Mouse (Mus musculus): ENCODE measurements around the gene Ranbp2.

Gene Ranbp2

DNA sequence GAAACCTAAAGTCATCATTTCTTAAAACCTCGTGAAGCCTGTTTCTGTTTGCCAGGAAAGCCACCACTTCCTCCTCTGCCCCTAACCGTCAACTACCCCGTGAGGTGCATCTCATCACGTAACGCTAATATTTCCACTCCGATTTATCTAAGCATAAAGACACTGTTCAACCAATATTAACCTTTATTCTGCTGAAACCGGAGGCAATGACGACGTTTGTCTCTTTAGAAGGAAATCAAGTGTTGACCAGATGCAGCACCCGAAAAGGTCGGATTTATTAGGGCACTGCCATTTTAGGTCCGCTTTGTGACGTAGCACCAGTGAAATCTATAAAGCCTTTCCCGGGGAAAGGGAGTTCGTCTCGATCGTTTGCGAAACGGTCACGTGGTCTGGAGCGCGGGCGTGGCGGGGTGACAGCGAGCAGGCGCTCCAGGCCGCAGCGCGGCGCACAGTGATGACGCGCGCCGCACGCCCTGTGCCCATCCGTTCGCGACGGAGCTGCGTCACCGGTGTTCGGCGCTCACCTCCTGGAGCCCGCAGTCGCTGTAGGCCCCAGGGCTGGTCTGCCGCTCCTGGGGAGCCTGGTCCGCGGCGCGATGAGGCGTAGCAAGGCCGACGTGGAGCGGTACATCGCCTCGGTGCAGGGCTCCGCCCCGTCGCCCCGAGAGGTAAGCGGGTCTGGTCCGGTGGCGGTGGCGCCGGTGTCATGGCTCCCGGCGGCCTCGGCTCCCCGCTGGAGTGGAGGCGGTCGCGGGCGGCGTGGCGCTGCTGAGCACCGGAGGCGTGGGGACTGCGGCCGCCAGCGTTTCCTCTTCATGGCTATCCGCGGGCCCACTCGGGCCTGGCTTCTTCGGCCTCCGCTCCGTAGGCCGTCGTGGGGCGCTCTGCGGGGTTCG, at the start of gene Ranbp2:
Gene Ranbp2, plus strand, starts transcription at position 537 of the 896 bp plus-strand sequence.
- no peaks in the 10 kb centered on the region for H3K27me3 ChIP-seq (ENCODE audit: control insufficient read depth, insufficient read depth, low read length, poor library complexity, severe bottlenecking)
- no peaks in the 10 kb centered on the region for H3K36me3 ChIP-seq (ENCODE audit: control insufficient read depth, insufficient read depth, low read length, poor library complexity, severe bottlenecking)
- peak; percentile 99 for DNase-seq (ENCODE audit: low read depth, low spot score)

DNA sequence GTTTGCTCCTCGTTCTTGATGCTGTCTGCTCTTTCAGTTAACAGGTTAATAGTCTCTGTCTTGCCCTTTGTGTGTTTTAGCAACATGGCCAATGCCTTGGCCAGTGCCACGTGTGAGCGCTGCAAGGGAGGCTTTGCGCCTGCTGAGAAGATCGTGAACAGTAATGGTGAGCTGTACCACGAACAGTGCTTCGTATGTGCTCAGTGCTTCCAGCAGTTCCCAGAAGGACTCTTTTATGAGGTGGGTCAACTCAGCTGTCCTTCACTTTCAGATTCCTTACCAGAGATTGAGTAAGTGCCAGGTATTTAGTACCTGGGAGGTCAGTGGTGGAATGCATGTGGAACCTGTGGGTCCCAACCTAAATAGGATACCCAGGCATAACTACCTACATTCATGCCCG, 47.8 kb upstream of the Ranbp2 start:
- DNase-seq (ENCODE audit: low read depth, low spot score), result no peak
- no peaks in the 10 kb centered on the region for H3K27me3 ChIP-seq (ENCODE audit: control insufficient read depth, insufficient read depth, low read length, poor library complexity, severe bottlenecking)
- peaks cover 13% of the 10 kb centered on the region; the same call in 1 of the 2 replicates for H3K36me3 ChIP-seq (ENCODE audit: control insufficient read depth, insufficient read depth, low read length, poor library complexity, severe bottlenecking)

DNA sequence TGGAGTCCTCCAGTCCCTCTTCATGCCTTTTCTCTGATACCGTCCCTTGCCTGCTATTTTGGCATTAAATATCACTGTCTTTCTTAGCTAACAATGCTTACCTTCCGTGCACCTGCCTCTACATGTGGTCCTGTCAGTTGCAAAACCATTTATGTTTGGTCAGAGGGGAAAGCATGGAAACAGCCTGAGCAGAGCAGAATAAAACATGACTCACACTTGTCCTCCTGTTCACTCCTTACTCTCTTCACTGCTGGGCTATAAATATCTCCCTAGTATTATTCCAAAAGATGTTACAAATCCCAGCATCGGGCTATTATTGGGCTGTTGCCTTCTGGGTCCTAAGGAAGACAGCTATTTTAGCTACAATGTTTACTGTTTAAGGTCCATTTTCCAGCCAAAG, 44.9 kb upstream of the Ranbp2 start:
- H3K27me3 ChIP-seq (ENCODE audit: control insufficient read depth, insufficient read depth, low read length, poor library complexity, severe bottlenecking), result no peaks in the 10 kb centered on the region
- no peak for DNase-seq (ENCODE audit: low read depth, low spot score)
- peaks cover 14% of the 10 kb centered on the region; the same call in 1 of the 2 replicates for H3K36me3 ChIP-seq (ENCODE audit: control insufficient read depth, insufficient read depth, low read length, poor library complexity, severe bottlenecking)

DNA sequence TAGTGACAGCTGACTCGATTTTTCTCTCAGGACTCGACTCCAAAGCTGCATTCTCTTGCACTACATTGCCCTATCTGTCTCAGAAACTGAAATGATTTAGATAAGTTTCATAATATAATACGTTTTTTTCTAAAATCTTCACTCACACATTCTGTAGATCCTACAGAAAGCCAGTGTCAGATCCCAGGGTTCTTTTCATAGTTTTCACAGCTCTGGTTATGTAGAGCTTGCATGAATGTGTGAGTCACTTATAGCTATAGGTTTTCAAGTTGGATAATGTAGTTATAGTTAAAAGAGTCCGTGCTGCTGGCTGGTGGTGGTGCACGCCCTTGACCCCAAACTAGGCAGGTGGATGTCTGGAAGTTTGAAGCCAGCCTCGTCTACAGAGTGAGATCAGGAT, 42.1 kb upstream of the Ranbp2 start:
- Histone ChIP-seq H3K27me3 (ENCODE audit: control insufficient read depth, insufficient read depth, low read length, poor library complexity, severe bottlenecking) (no peaks in the 10 kb centered on the region), H3K36me3 (ENCODE audit: control insufficient read depth, insufficient read depth, low read length, poor library complexity, severe bottlenecking) (peaks cover 17% of the 10 kb centered on the region)
- DNase-seq (ENCODE audit: low read depth, low spot score), result no peak

DNA sequence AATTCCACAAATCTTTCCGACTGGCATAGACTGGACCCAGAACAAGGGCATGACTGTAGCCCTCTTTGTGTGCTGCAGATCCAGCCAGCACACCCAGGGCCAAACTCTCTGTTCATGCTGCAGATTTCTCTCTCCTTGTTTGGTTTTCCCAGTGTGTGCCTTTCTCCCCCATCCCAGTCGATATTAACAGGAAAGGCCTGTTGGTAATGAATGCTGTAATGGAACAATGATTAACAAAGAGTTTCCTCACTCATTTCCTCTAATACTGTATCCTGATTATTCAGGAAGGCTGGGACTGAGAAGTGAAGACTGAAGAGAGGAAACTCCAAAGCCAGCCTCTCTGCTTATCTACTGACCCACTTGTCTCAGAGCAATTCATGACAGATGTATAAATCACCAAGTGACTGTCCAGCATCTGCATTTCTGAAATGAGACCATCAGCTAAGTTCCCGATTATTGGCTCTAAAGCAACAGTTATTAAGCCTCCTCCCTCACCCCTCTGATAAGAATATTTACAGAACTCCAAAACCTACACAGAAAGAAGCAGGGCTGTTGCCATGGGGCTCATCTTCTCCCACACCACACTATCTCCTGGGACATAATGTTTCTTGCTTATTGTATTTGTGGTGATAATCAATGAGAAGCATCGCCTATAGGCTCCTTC, 41.3 kb upstream of the Ranbp2 start:
- no peak for DNase-seq (ENCODE audit: low read depth, low spot score)
- H3K27me3 ChIP-seq (ENCODE audit: control insufficient read depth, insufficient read depth, low read length, poor library complexity, severe bottlenecking), result no peaks in the 10 kb centered on the region
- H3K36me3 ChIP-seq (ENCODE audit: control insufficient read depth, insufficient read depth, low read length, poor library complexity, severe bottlenecking), result peaks cover 21% of the 10 kb centered on the region

DNA sequence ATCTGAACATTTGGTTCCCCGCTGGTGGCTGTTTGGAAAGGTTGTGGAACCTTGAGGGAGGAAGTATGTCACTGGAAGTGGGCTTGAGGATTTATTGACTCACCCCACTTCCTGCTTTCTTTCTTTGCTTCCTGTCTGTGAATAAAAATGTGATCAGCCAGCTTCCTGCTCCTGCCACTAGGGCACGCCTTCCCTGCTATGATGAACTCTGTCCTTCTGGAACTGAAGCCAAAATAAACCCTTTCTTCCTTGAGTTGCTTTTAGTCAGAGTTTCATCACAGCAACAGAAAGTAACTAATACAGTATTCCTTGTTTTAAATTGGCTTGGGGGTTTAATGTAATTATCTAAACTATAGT, 40.8 kb upstream of the Ranbp2 start:
- H3K27me3 ChIP-seq (ENCODE audit: control insufficient read depth, insufficient read depth, low read length, poor library complexity, severe bottlenecking), result no peaks in the 10 kb centered on the region
- DNase-seq (ENCODE audit: low read depth, low spot score), result peak; percentile 13
- H3K36me3 ChIP-seq (ENCODE audit: control insufficient read depth, insufficient read depth, low read length, poor library complexity, severe bottlenecking), result peaks cover 21% of the 10 kb centered on the region

DNA sequence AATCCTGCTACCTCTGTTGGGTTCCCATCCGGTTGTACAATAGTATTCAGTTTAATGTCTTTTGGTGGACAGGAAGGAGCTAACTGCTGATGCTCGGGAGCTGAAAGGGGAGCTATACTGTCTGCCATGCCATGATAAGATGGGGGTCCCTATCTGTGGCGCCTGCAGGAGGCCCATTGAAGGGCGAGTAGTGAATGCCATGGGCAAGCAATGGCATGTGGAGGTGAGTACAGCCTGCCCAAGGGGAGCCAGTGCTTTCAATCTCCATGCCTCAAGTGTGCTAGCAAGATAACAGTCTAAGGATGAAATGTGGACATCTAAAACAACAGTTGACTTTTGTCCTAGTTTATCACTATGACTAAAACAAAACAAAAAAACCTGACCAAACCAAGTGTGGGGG, 34.4 kb upstream of the Ranbp2 start:
- no peak for DNase-seq (ENCODE audit: low read depth, low spot score)

DNA sequence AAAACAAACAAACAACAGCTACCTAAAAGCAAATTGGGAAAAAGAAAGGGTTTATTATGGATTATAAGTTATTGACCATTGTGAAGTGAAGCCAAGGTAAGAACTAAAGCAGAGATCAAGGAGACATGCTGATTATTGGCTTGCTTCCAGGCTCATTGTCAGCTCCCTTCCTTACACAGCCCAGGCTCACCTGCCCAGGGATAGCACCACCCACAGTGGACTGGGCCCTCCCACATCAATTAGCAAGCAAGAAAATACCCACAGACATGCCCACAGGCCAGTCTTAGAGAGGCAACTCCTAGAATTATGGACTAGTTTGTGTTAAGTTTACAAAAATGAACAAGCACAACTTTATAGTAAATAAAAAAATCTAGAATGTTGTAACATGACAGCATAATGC, 33.9 kb upstream of the Ranbp2 start:
- H3K27me3 ChIP-seq (ENCODE audit: control insufficient read depth, insufficient read depth, low read length, poor library complexity, severe bottlenecking), result no peaks in the 10 kb centered on the region
- peaks cover 23% of the 10 kb centered on the region for H3K36me3 ChIP-seq (ENCODE audit: control insufficient read depth, insufficient read depth, low read length, poor library complexity, severe bottlenecking)
- DNase-seq (ENCODE audit: low read depth, low spot score), result no peak

More for the DNA sequence above, 34.4 kb upstream of the Ranbp2 start:
- Histone ChIP-seq H3K36me3 (ENCODE audit: control insufficient read depth, insufficient read depth, low read length, poor library complexity, severe bottlenecking) (peaks cover 23% of the 10 kb centered on the region), H3K27me3 (ENCODE audit: control insufficient read depth, insufficient read depth, low read length, poor library complexity, severe bottlenecking) (no peaks in the 10 kb centered on the region)

DNA sequence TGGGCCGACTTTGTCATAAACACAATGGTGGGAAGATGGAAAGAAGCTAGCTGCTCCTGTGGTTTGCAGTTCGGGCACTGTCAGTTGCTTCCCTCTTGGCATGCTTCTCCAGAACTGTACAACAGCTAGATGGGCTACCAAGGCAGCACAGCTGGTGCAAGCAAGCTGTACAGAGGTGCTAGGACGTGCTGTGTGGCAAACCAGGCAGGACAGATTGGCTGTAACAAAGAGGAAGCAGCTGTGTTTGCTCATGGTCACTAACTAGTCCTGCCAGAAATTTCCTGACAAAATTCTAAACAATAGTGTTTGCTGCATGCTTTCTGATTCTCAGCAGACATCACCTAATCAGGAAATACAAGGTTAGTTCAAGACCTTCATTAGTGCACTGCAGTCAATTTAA, 30.0 kb upstream of the Ranbp2 start:
- DNase-seq (ENCODE audit: low read depth, low spot score), result no peak
- peaks cover 12% of the 10 kb centered on the region for H3K36me3 ChIP-seq (ENCODE audit: control insufficient read depth, insufficient read depth, low read length, poor library complexity, severe bottlenecking)

DNA sequence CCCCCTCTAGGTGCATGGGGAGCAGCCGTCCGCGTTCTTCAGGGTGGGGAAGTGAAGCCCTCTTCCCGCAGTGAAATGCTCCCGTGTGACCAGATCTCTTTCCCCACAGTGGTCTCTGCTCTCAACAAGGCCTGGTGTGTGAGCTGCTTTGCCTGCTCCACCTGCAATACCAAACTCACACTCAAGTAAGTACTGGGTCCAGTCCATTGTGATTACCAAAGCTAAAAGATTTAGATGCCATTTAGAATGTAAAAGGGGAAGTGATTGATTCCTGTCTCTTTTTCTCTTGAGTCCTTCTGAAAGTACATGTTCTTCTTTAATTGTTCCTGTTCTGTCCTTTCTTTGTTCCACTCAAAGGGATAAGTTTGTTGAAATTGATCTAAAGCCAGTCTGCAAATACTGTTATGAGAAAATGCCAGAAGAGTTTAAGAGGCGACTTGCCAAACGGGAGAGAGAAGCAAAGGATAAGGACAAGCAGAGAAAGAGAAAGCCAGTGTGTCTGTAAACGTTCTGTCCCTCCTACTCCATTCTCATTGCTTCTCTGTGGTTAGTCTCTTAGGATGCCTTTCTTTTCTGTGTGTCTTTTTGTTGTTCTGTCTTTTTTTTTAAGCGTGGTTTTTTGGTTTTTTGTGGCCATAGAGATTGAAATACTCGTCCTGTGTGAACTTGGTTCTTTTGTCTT, 28.3 kb upstream of the Ranbp2 start:
- Histone ChIP-seq H3K27me3 (ENCODE audit: control insufficient read depth, insufficient read depth, low read length, poor library complexity, severe bottlenecking) (no peaks in the 10 kb centered on the region), H3K36me3 (ENCODE audit: control insufficient read depth, insufficient read depth, low read length, poor library complexity, severe bottlenecking) (peaks cover 11% of the 10 kb centered on the region)
- no peak for DNase-seq (ENCODE audit: low read depth, low spot score)

More for the DNA sequence above, 30.0 kb upstream of the Ranbp2 start:
- H3K27me3 ChIP-seq (ENCODE audit: control insufficient read depth, insufficient read depth, low read length, poor library complexity, severe bottlenecking), result no peaks in the 10 kb centered on the region

DNA sequence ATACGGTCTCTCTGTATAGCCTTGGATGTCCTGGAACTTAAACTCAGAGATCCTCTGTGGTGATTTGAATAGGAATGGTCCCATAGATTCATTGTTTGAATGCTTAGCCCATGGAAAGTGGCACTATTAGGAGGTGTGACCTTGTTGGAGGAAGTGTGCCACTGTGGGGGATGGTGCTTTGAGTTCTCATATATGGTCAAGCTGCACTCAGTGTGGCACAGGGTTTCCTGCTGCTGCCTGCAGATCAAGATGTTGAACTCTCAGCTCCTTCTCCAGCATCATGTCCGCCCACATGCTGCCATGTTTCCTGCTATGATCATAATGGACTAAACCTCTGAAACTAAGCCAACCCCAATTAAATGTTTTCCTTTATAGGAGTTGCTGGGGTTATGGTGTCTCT, 18.8 kb upstream of the Ranbp2 start:
- H3K36me3 ChIP-seq (ENCODE audit: control insufficient read depth, insufficient read depth, low read length, poor library complexity, severe bottlenecking), result peaks cover 1% of the 10 kb centered on the region; the same call in 1 of the 2 replicates
- no peaks in the 10 kb centered on the region for H3K27me3 ChIP-seq (ENCODE audit: control insufficient read depth, insufficient read depth, low read length, poor library complexity, severe bottlenecking)
- DNase-seq (ENCODE audit: low read depth, low spot score), result no peak

DNA sequence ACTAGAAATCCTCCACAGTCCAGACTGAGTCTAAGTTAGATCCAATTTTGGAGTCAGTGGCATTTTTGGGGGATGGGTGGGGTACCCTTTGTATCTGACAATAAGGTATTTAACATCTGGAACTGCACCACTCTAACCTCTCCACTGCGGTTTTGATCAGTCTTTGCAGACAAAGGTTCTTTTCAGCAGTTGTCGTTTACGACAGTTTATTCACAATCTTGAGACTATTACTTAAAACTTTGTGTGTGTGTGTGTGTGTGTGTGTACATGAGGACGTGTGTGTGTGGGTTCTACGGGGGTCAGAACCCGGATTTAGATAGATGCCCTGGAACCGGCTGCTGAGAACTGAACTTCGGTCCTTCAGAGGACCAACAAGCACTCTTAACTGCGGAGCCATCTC, 870 bp upstream of the Ranbp2 start:
- Histone ChIP-seq H3K36me3 (ENCODE audit: control insufficient read depth, insufficient read depth, low read length, poor library complexity, severe bottlenecking) (no peaks in the 10 kb centered on the region), H3K27me3 (ENCODE audit: control insufficient read depth, insufficient read depth, low read length, poor library complexity, severe bottlenecking) (no peaks in the 10 kb centered on the region)
- peak; percentile 52 for DNase-seq (ENCODE audit: low read depth, low spot score)

DNA sequence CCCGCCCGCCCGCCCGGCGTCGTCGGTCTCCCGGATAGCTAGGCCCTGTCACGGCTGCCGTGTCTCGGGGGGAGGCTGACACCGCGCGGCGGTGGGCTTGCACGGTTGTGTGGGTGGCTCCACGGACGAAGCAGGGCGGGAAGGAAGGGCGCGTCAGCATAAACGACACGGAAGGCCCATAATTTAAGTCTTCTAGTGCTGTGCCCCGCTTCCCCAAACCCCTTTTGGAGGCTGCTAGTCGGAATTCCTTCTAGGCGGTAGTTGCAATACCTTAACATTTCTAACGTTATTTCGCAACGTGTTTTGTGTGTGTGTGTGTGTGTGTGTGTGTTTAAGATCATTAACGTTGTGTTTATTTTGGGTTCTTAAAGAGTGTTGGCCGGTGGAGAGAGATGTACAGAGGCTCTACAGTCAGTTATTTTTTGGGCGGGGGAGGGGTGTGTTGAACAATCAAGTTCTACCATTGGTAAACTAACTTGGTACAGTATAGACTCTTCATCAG, 611 bp downstream of the Ranbp2 start:
- Histone ChIP-seq H3K36me3 (ENCODE audit: control insufficient read depth, insufficient read depth, low read length, poor library complexity, severe bottlenecking) (peaks cover 2% of the 10 kb centered on the region; the same call in 1 of the 2 replicates), H3K27me3 (ENCODE audit: control insufficient read depth, insufficient read depth, low read length, poor library complexity, severe bottlenecking) (no peaks in the 10 kb centered on the region)
- peak; percentile 73 for DNase-seq (ENCODE audit: low read depth, low spot score)

DNA sequence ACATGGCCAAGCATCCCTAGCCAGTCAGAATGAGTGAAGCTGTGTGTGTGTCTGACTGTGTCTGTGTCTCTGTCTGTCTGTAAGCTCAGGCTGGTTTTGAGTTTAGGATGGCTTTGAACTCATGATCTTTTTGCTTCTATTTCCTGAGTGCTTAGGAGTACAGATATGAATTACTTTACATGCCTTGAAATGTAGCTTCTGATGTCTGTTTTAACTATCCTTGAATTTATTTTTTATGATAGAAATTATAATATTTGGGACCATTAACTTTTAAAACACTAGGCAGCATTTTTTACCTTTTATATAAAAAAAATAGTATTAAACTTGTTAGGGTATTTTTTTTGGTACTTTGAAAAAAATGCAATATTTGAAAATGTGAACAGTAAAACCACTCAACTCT, 4.9 kb downstream of the Ranbp2 start:
- DNase-seq (ENCODE audit: low read depth, low spot score), result no peak
- H3K27me3 ChIP-seq (ENCODE audit: control insufficient read depth, insufficient read depth, low read length, poor library complexity, severe bottlenecking), result no peaks in the 10 kb centered on the region
- peaks cover 7% of the 10 kb centered on the region; the same call in 1 of the 2 replicates for H3K36me3 ChIP-seq (ENCODE audit: control insufficient read depth, insufficient read depth, low read length, poor library complexity, severe bottlenecking)

DNA sequence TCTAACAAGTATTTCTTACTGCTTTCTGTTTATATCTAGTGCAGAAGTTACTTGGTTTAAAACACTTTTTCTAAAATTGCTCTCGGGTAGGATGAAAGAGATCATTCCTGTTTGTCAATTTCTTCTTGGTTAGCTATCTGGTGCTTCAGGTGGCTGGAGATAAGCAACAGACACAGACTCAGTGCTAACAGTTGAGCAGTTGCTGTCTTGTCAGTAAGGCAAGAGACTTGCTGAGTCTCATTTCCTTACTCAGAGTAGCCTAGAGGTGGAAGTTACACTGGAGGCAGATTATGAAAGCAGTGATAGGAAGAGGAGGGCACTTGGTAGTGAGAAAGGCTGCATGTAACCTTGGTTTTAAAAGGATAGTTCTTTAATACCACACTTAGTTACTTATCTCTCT, 5.5 kb downstream of the Ranbp2 start:
- DNase-seq (ENCODE audit: low read depth, low spot score), result no peak
- H3K27me3 ChIP-seq (ENCODE audit: control insufficient read depth, insufficient read depth, low read length, poor library complexity, severe bottlenecking), result no peaks in the 10 kb centered on the region
- H3K36me3 ChIP-seq (ENCODE audit: control insufficient read depth, insufficient read depth, low read length, poor library complexity, severe bottlenecking), result peaks cover 7% of the 10 kb centered on the region; the same call in 1 of the 2 replicates

Measured in splenic B cell, adult 2 months (primary cell).